Mouse (Mus musculus): Measurements from ENCODE around the gene CK137956. TPM values are rescaled to one million over a fixed set of nuclear protein-coding genes. Genes with fewer than 3 reads are reported as not detected.

The CK137956 gene
- polyA plus RNA-seq (2012; rRNA removed), result 0.57 and 0.80 TPM in 2 replicates

DNA sequence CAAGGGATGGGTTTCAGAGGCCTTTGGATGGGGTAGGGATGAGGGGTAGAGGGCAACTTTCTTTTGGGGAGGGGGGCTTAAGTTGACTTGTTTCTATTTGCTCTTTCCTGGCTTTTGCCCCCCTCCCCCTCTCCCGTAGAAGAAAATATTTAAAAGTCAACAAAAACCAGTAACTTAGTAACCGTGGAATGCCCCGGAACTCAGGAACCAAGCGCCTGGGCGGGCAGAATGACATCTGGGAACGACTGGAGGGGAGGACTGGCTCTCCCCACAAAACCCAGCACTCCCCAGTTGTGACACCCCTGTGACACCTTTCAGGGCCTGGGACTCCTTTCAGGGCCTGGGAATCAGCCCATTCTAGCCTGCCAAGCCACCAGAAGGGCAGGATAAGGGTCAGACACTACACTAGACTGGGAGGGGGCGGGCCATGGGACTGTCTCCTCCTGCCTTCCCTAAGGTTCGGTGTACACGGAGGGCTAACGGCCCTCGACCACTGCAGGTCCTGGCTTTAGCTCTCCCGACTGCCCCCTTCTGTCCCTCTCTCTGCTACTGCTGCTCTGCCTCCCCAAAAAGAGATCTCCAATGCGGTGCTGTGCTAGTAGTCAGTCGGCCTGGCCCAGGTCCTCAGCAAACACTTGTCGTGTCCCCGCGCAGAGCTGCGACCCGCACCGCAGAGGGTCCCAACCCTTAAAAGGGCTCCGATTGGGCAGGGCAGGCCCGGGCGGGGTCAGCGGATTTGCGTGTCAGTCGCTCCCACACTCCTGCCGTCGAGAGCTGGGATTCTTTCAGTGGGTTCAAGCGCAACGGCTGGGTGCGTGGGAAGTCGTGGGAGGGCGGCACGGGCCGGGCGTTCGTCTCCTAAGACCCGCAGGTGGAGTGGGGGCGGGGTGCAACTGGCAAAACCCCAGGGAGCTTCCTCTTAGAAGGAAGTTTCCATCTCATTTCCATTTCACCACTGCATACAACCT is at the start of gene CK137956:
Gene CK137956 (minus strand): TSS at position 51 of the 968 bp plus-strand sequence.
- TF ChIP-seq CTCF (IDR thresholded peaks at IDR 0.05; ENCODE audit: borderline replicate concordance, insufficient read depth, low read depth, low read length) (0 out of 2 replicates have a peak, but pooled peaks have one; percentile 5), POLR2A (IDR thresholded peaks at IDR 0.05; ENCODE audit: borderline replicate concordance, insufficient read depth, low read length) (no peak)
- H3K27ac ChIP-seq (ENCODE audit: insufficient read depth, low read length), result no peak within 1 kb of the TSS
- H3K27me3 ChIP-seq (ENCODE audit: control insufficient read depth, insufficient read depth, low read length), result no peaks in the 10 kb centered on the region
- WGBS, result 40% methylated on average over 39 of the region's 39 CpGs
- DNase-seq, result no peak
- no peak within 1 kb of the TSS for H3K4me3 ChIP-seq (replicated peaks; ENCODE audit: insufficient read depth, low read depth, low read length)
- peaks cover 10% of the 10 kb centered on the region for H3K4me1 ChIP-seq (ENCODE audit: control insufficient read depth, insufficient read depth, low read length)

- Histone ChIP-seq H3K27ac (ENCODE audit: insufficient read depth, low read length) (no peak overlapping the region), H3K4me1 (ENCODE audit: control insufficient read depth, insufficient read depth, low read length) (peaks cover 17% of the 10 kb centered on the region), H3K4me3 (replicated peaks; ENCODE audit: insufficient read depth, low read depth, low read length) (no peak overlapping the region), H3K27me3 (ENCODE audit: control insufficient read depth, insufficient read depth, low read length) (no peaks in the 10 kb centered on the region)
- no peak for TF ChIP-seq POLR2A (IDR thresholded peaks at IDR 0.05; ENCODE audit: borderline replicate concordance, insufficient read depth, low read length)
- no peak for TF ChIP-seq CTCF (IDR thresholded peaks at IDR 0.05; ENCODE audit: borderline replicate concordance, insufficient read depth, low read depth, low read length)
- DNase-seq, result peak; percentile 59 to 68
- WGBS, result 46% methylated on average over 2 of the region's 2 CpGs
Measured at GRCm38 (mm10) chr4:128019465-128019864, 48.7 kb upstream of the CK137956 start.

DNA sequence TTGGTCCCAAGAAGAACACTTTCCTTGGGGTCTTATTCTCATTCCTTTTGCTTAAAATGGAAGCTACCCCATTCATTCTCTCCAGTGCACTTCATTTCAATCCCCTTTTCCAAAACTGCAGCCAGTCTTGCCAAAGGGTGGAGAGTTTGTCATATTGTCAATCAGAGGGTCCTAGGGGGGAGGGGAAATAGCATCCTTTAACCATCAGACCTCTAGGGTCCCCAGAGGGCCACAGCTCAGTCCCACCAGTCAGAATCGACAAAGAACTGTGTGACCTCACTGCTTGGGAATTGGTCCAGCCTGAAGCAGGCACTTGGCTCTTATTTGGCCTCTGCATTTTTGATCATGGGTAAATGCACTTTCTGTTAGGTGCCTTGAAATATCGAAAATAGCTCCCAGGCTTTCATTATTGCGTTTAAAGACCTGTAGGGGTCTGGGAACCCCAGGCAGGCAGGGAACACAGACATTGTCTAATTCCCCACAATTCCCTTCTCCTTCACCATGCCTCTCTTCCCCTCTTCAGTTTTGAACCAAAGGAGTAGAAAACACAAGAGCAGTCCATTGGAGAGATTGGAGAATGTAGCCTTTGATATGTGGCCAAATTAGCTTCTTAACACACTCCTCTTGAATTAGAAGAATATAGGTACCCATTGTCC is 34.2 kb upstream of the CK137956 start:
- Histone ChIP-seq H3K27ac (ENCODE audit: insufficient read depth, low read length) (no peak overlapping the region), H3K4me1 (ENCODE audit: control insufficient read depth, insufficient read depth, low read length) (peaks cover 8% of the 10 kb centered on the region), H3K27me3 (ENCODE audit: control insufficient read depth, insufficient read depth, low read length) (no peaks in the 10 kb centered on the region), H3K4me3 (replicated peaks; ENCODE audit: insufficient read depth, low read depth, low read length) (no peak overlapping the region)
- WGBS, result 50% methylated on average over 3 of the region's 3 CpGs
- DNase-seq, result no peak
- TF ChIP-seq CTCF (IDR thresholded peaks at IDR 0.05; ENCODE audit: borderline replicate concordance, insufficient read depth, low read depth, low read length), result no peak
- no peak for TF ChIP-seq POLR2A (IDR thresholded peaks at IDR 0.05; ENCODE audit: borderline replicate concordance, insufficient read depth, low read length)

GRCm38 (mm10) chr4:128002638-128003101 is 31.9 kb upstream of the CK137956 start:
- peak in 1 of 2 experiments; percentile 42 for DNase-seq
- Histone ChIP-seq H3K4me3 (replicated peaks; ENCODE audit: insufficient read depth, low read depth, low read length) (no peak overlapping the region), H3K27me3 (ENCODE audit: control insufficient read depth, insufficient read depth, low read length) (no peaks in the 10 kb centered on the region), H3K27ac (ENCODE audit: insufficient read depth, low read length) (no peak overlapping the region), H3K4me1 (ENCODE audit: control insufficient read depth, insufficient read depth, low read length) (peaks cover 8% of the 10 kb centered on the region)
- 76% methylated on average over 4 of the region's 4 CpGs for WGBS
- TF ChIP-seq CTCF (IDR thresholded peaks at IDR 0.05; ENCODE audit: borderline replicate concordance, insufficient read depth, low read depth, low read length) (no peak), POLR2A (IDR thresholded peaks at IDR 0.05; ENCODE audit: borderline replicate concordance, insufficient read depth, low read length) (no peak)

DNA sequence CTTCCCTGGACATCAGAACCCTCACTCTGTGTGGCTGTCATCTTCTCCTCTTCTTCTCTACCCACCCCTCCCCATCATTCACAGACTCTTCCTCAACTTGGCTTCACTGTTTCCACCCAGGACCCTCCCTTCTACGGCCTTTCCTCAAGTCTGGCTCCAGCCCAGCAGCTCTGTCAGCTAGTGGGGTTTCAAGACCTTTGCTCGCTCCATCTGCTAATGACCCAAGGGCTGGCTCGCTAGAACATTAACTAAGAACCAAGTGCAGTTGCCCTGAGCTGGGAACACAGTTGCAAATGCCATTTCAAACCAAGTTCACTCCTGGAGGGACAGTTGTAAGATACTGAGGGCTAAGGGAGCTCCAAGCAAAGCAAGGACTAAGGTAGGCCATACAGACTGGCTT is 28.5 kb upstream of the CK137956 start:
- WGBS, result 76% methylated on average over 3 of the region's 3 CpGs
- Histone ChIP-seq H3K27me3 (ENCODE audit: control insufficient read depth, insufficient read depth, low read length) (no peaks in the 10 kb centered on the region), H3K4me3 (replicated peaks; ENCODE audit: insufficient read depth, low read depth, low read length) (no peak overlapping the region), H3K4me1 (ENCODE audit: control insufficient read depth, insufficient read depth, low read length) (peaks cover 8% of the 10 kb centered on the region), H3K27ac (ENCODE audit: insufficient read depth, low read length) (no peak overlapping the region)
- no peak for DNase-seq
- TF ChIP-seq POLR2A (IDR thresholded peaks at IDR 0.05; ENCODE audit: borderline replicate concordance, insufficient read depth, low read length) (no peak), CTCF (IDR thresholded peaks at IDR 0.05; ENCODE audit: borderline replicate concordance, insufficient read depth, low read depth, low read length) (no peak)

GRCm38 (mm10) chr4:127989347-127989995 is 18.7 kb upstream of the CK137956 start:
- peak; percentile 75 to 78 for DNase-seq
- Histone ChIP-seq H3K27me3 (ENCODE audit: control insufficient read depth, insufficient read depth, low read length) (no peaks in the 10 kb centered on the region), H3K27ac (ENCODE audit: insufficient read depth, low read length) (no peak overlapping the region), H3K4me3 (replicated peaks; ENCODE audit: insufficient read depth, low read depth, low read length) (peak overlapping the region; percentile 92), H3K4me1 (ENCODE audit: control insufficient read depth, insufficient read depth, low read length) (peaks cover 7% of the 10 kb centered on the region)
- 14% methylated on average over 18 of the region's 18 CpGs for whole genome bisulfite sequencing
- TF ChIP-seq CTCF (IDR thresholded peaks at IDR 0.05; ENCODE audit: borderline replicate concordance, insufficient read depth, low read depth, low read length) (peak; percentile 76), POLR2A (IDR thresholded peaks at IDR 0.05; ENCODE audit: borderline replicate concordance, insufficient read depth, low read length) (no peak)

GRCm38 (mm10) chr4:127988526-127989180 is 17.9 kb upstream of the CK137956 start:
- no peaks in the 10 kb centered on the region for H3K27me3 ChIP-seq (ENCODE audit: control insufficient read depth, insufficient read depth, low read length)
- H3K27ac ChIP-seq (ENCODE audit: insufficient read depth, low read length), result no peak overlapping the region; the same call in 1 of the 2 replicates
- WGBS, result under 1% methylated on average over 39 of the region's 39 CpGs
- peak; percentile 18 to 53 for DNase-seq
- H3K4me1 ChIP-seq (ENCODE audit: control insufficient read depth, insufficient read depth, low read length), result peaks cover 7% of the 10 kb centered on the region
- H3K4me3 ChIP-seq (replicated peaks; ENCODE audit: insufficient read depth, low read depth, low read length), result peak overlapping the region; percentile 92
- TF ChIP-seq POLR2A (IDR thresholded peaks at IDR 0.05; ENCODE audit: borderline replicate concordance, insufficient read depth, low read length) (no peak), CTCF (IDR thresholded peaks at IDR 0.05; ENCODE audit: borderline replicate concordance, insufficient read depth, low read depth, low read length) (no peak)
